Mouse (Mus musculus) lung, postnatal 0 days (tissue): ENCODE measurements around the gene Golgb1.

ENCODE experiments used
- CTCF ChIP-seq: IDR thresholded peaks from 2 replicates; pipeline ENCODE4 v1.5.1; 2016; ENCODE audit warnings: antibody characterized with exemption, mild to moderate bottlenecking
- EP300 ChIP-seq: IDR thresholded peaks from 2 replicates; pipeline ENCODE4 v1.6.1; 2016; ENCODE audit warnings: antibody characterized with exemption, mild to moderate bottlenecking, control low read depth

- TF ChIP-seq CTCF, result no peak
- TF ChIP-seq EP300, result no peak
These were observed 5.5 kb upstream of the Golgb1 start for GRCm38 (mm10) chr16:36869442-36869841.
